Mouse (Mus musculus) gonadal fat pad, adult 2 months (tissue): ENCODE results near the gene Hoxa10. TPM values are rescaled to one million over a fixed set of nuclear protein-coding genes. Genes with fewer than 3 reads are reported as not detected.

Experiments
- DNase-seq: peaks from one replicate; pipeline ENCODE4 v3.0.0-alpha.2; 2012; ENCODE audit warnings: low read depth
- polyA plus RNA-seq: library from polyadenylated mRNA; depleted of rRNA; stranded (reverse); fragments of >200 nt; gene quantifications from 2 replicates; pipeline ENCODE4 v1.2.3, GENCODE M21; 2012

The Hoxa10 gene
- polyA plus RNA-seq, 1 experiment: 5.0 TPM

GRCm38 (mm10) chr6:52217895-52218642 is 22.6 kb downstream of the Hoxa10 start:
- no peak for DNase-seq

GRCm38 (mm10) chr6:52217459-52217768 is 23.2 kb downstream of the Hoxa10 start:
- no peak for DNase-seq

GRCm38 (mm10) chr6:52216691-52217458 is 23.8 kb downstream of the Hoxa10 start:
- DNase-seq: no peak

GRCm38 (mm10) chr6:52215771-52216535 is 24.7 kb downstream of the Hoxa10 start:
- DNase-seq: no peak

- no peak for DNase-seq
Measured at GRCm38 (mm10) chr6:52215070-52215469, 25.6 kb downstream of the Hoxa10 start.

GRCm38 (mm10) chr6:52214271-52214670 is 26.4 kb downstream of the Hoxa10 start:
- no peak for DNase-seq

GRCm38 (mm10) chr6:52213119-52213986 is 27.3 kb downstream of the Hoxa10 start, which contains the start of the genes Hoxa3 and Gm28308:
TSS of gene Hoxa3 (minus strand) at chr6:52213336.
TSS of gene Gm28308 (minus strand) at chr6:52213339.
- no peak for DNase-seq

- no peak for DNase-seq
Measured at GRCm38 (mm10) chr6:52212556-52213118, 28.0 kb downstream of the Hoxa10 start.

- DNase-seq: no peak
Measured at GRCm38 (mm10) chr6:52211961-52212360, 28.7 kb downstream of the Hoxa10 start.

- DNase-seq: no peak
Measured at GRCm38 (mm10) chr6:52211170-52211935, 29.3 kb downstream of the Hoxa10 start.

- DNase-seq: no peak
Measured at GRCm38 (mm10) chr6:52209685-52210046, 31.0 kb downstream of the Hoxa10 start.

GRCm38 (mm10) chr6:52208868-52209684 is 31.6 kb downstream of the Hoxa10 start:
- no peak for DNase-seq

- no peak for DNase-seq
Measured at GRCm38 (mm10) chr6:52208072-52208867, 32.4 kb downstream of the Hoxa10 start, which contains the start of gene Hoxa6. TSS of gene Hoxa6 (minus strand) at chr6:52208722.

- DNase-seq: no peak
Measured at GRCm38 (mm10) chr6:52207684-52207976, 33.0 kb downstream of the Hoxa10 start.

- DNase-seq: no peak
Measured at GRCm38 (mm10) chr6:52206882-52207683, 33.6 kb downstream of the Hoxa10 start.

- DNase-seq: no peak
Measured at GRCm38 (mm10) chr6:52205638-52206621, 34.7 kb downstream of the Hoxa10 start.

GRCm38 (mm10) chr6:52205221-52205620 is 35.4 kb downstream of the Hoxa10 start:
- no peak for DNase-seq
